Mouse (Mus musculus) midbrain, embryonic 13.5 days (tissue): ENCODE results near the gene Pnmal2. TPM values are rescaled to one million over a fixed set of nuclear protein-coding genes. Genes with fewer than 3 reads are reported as not detected.
A peak's percentile ranks its signal among the peaks of the same experiment; 100 is the strongest.

Experiments used
- ATAC-seq: fragments of 200-750 bp; cut with Nextera tagmentation; 2 replicates; pipeline ENCODE4 v1.8.0; 2017; ENCODE audit warnings: mild to moderate bottlenecking, moderate TSS enrichment, moderate library complexity
- H3K27ac ChIP-seq: fragments of 300-500 bp; sonication (generic); 2 replicates; pipeline ENCODE4 v1.5.1; 2015; ENCODE audit warnings: inconsistent platforms, mild to moderate bottlenecking, moderate library complexity
- H3K27me3 ChIP-seq: fragments of 300-500 bp; sonication (generic); 2 replicates; pipeline ENCODE4 v1.6.1; 2015; ENCODE audit warnings: mild to moderate bottlenecking, inconsistent platforms
- H3K36me3 ChIP-seq: fragments of 300-500 bp; sonication (generic); 2 replicates; pipeline ENCODE4 v1.6.1; 2015; ENCODE audit warnings: mild to moderate bottlenecking, inconsistent platforms
- H3K4me1 ChIP-seq: fragments of 300-500 bp; sonication (generic); replicated peaks from 2 replicates; pipeline ENCODE4 v1.6.1; 2015; ENCODE audit warnings: inconsistent platforms
- H3K4me2 ChIP-seq: fragments of 300-500 bp; sonication (generic); replicated peaks from 2 replicates; pipeline ENCODE4 v1.6.1; 2015; ENCODE audit warnings: moderate library complexity, mild to moderate bottlenecking, inconsistent platforms
- H3K4me3 ChIP-seq: fragments of 300-500 bp; sonication (generic); replicated peaks from 2 replicates; pipeline ENCODE4 v1.5.1; 2015; ENCODE audit warnings: mild to moderate bottlenecking, inconsistent platforms
- H3K9ac ChIP-seq: fragments of 300-500 bp; sonication (generic); replicated peaks from 2 replicates; pipeline ENCODE4 v1.6.1; 2015; ENCODE audit warnings: mild to moderate bottlenecking, inconsistent platforms
- H3K9me3 ChIP-seq: fragments of 300-500 bp; sonication (generic); 2 replicates; pipeline ENCODE4 v1.6.1; 2016; ENCODE audit warnings: mild to moderate bottlenecking, inconsistent platforms
- WGBS: fragments of 180-500 bp; shearing (Covaris S2); methylation state at CpG from one replicate; pipeline ENCODE4 v1.1.7; 2015; 5-methylcytosine and 5-hydroxymethylcytosine counted together
- polyA plus RNA-seq: library from polyadenylated mRNA; unstranded; fragments of >200 nt; fragmentation: Nextera tagmentation; extraction: Ambion mirVana; gene quantifications from 2 replicates; pipeline ENCODE4 v1.2.1, GENCODE M21; 2015

Pnmal2 gene
- polyA plus RNA-seq, 1 experiment from 2014 or later: 120 TPM

DNA sequence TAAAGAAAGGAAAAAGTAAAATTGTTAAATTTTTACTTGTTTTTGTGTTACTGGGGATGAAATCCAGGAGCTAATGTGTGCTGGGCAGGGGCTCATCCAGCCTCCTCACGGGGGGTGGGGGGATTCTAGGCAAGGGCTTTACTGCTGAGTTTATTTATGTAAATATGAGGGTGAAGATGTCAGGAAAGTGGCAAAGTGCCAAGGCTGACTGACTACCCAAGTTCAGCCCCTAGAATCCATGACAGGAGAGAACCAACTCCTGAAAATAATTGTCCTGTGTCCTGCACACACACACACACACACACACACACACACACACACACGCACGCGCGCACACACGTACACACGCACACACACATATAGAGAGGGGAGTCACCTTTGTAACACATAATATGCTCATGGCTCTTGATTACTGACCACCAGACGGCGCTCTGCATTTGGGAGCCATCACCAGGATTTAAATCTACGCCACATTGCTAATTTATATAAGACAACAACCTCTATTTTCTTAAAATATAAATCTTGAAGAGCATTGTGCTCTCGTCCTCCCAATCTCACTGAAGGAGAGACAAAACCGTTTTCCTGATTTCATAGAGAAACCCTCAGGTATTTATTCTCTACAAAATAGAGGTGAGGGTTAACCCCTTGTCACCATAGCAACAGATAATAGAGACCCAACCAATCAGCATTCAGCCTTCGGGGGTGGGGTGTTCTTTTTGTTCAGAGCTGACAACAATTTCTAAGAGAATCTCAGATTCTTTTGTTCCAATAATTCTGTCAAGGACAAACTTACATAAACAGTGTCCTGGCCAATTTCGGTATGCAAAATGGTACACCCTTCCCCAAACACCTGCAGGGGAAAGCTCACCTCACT is 11.5 kb upstream of the Pnmal2 start:
- peaks cover 35% of the 10 kb centered on the region for H3K4me1 ChIP-seq
- no peaks in the 10 kb centered on the region for H3K9me3 ChIP-seq
- peak overlapping the region; percentile 75 for H3K27ac ChIP-seq
- H3K4me2 ChIP-seq: 0 out of 2 replicates have a peak overlapping the region, but pooled peaks have one; percentile 6
- H3K4me3 ChIP-seq: no peak overlapping the region
- no peaks in the 10 kb centered on the region for H3K27me3 ChIP-seq
- WGBS: 31% methylated on average over 14 of the region's 14 CpGs
- H3K36me3 ChIP-seq: no peaks in the 10 kb centered on the region
- no peak overlapping the region for H3K9ac ChIP-seq
- ATAC-seq: peak; percentile 76

DNA sequence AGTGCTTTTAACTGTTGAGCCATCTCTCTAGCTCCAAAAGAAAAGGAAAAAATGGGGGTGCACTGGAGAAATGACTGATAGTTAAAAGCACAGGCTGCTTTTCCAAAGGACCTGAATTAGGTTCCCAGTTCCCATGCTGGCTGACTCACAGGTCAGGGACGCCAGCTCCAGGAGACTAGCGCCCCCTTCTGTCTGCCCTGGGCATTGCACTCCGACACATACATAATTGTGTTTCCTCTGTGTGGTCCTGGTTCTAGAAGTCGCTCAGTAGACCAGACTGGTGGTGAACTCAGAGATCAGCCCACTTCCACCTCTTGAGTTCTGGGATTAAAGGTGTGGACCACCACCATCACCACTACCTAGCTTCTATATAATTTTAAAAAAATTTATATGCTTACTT is 7.2 kb upstream of the Pnmal2 start:
- Histone ChIP-seq H3K4me3 (no peak overlapping the region), H3K36me3 (no peaks in the 10 kb centered on the region), H3K9ac (no peak overlapping the region), H3K27ac (no peak overlapping the region), H3K27me3 (no peaks in the 10 kb centered on the region), H3K9me3 (no peaks in the 10 kb centered on the region), H3K4me2 (no peak overlapping the region), H3K4me1 (peaks cover 64% of the 10 kb centered on the region)
- no peak for ATAC-seq
- 49% methylated on average over 4 of the region's 4 CpGs for WGBS

DNA sequence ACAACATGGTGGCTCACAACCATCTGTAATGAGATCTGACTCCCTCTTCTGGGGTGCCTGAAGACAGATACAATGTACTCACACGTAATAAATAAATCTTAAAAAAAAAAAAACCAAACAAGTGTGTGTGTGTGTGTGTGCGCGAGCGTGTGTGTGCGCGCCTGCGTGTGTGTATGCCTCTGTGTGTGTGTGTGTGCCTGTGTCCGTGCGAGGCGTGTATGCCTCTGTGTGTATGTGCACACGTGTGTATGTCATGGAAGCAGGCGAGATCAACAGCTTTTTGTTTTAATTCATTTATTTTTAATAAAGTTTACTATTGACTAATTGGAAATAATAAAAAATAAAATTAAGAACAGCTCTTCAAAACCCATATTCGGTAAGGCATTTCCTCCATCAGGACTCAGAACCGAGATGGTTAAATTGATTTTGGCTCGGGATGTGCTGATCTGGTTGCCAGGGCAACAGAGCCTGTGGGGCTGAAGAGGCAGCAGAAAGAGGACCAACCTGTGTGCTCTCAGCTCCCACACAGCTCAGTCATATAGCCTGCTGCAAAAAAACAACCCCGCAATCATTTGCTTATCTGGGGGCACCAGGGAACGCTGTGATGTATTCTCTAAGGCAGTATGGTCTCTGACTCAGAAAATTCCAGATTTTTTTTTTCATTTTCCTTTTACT is 6.2 kb upstream of the Pnmal2 start:
- Histone ChIP-seq H3K4me2 (peak overlapping the region; percentile 43), H3K9ac (no peak overlapping the region; the same call in 1 of the 2 replicates), H3K9me3 (no peaks in the 10 kb centered on the region), H3K4me3 (0 out of 2 replicates have a peak overlapping the region, but pooled peaks have one; percentile 11), H3K4me1 (peaks cover 64% of the 10 kb centered on the region), H3K36me3 (no peaks in the 10 kb centered on the region), H3K27me3 (no peaks in the 10 kb centered on the region), H3K27ac (peak overlapping the region; percentile 88)
- 62% methylated on average over 17 of the region's 17 CpGs for WGBS
- ATAC-seq: peak; percentile 92

DNA sequence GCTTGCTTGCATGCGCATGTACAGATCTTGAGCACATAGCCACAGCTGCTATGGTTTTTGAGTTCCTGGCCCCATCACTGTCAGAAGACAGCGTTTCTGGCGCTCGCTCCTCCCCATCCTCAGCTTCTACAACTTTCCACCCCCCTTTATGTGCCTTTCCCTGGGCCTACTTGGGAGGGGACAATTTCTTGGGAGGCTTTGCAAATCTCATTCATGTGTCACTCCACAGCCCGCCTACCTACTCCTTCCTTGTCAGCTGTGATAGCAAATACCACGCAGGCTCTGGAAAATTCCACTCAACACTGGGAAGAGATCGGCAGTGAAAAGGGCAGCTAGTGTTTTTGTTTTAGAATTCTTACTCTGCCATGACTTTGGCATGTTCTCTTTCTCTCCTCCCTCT is 4.2 kb upstream of the Pnmal2 start:
- WGBS: 41% methylated on average over 7 of the region's 7 CpGs

DNA sequence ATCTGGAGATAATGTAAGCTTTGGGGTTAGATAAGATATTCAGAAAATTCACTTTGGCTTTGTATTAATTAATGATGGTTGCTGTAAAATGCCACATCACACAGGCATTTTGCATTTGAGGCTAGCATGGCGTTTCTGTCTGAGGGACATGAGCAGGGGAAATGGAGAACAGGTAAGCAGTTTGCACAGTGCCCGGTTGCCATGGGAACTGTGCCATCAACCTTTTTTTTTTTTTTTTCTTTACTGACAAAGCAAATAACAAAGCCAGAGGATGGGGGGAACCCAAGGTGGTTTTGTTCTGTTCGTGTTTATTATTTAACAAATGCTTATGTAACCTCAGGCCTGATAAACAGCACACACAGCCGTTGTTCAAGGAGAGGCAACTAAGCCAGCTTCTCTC is 1.6 kb upstream of the Pnmal2 start:
- no peaks in the 10 kb centered on the region for H3K9me3 ChIP-seq
- H3K27ac ChIP-seq: peak overlapping the region; percentile 96
- no peak overlapping the region for H3K4me3 ChIP-seq
- ATAC-seq: no peak
- no peak overlapping the region for H3K4me2 ChIP-seq
- H3K4me1 ChIP-seq: peaks cover 93% of the 10 kb centered on the region
- H3K36me3 ChIP-seq: no peaks in the 10 kb centered on the region
- no peak overlapping the region for H3K9ac ChIP-seq
- peaks cover 25% of the 10 kb centered on the region for H3K27me3 ChIP-seq
- 45% methylated on average over 4 of the region's 4 CpGs for WGBS

More for the DNA sequence above, 4.2 kb upstream of the Pnmal2 start:
- Histone ChIP-seq H3K27me3 (peaks cover 2% of the 10 kb centered on the region), H3K4me1 (peaks cover 71% of the 10 kb centered on the region), H3K4me2 (no peak overlapping the region), H3K9me3 (no peaks in the 10 kb centered on the region), H3K9ac (peak overlapping the region; percentile 7; the same call in 1 of the 2 replicates), H3K36me3 (no peaks in the 10 kb centered on the region), H3K4me3 (no peak overlapping the region), H3K27ac (peak overlapping the region; percentile 88)
- ATAC-seq: no peak

DNA sequence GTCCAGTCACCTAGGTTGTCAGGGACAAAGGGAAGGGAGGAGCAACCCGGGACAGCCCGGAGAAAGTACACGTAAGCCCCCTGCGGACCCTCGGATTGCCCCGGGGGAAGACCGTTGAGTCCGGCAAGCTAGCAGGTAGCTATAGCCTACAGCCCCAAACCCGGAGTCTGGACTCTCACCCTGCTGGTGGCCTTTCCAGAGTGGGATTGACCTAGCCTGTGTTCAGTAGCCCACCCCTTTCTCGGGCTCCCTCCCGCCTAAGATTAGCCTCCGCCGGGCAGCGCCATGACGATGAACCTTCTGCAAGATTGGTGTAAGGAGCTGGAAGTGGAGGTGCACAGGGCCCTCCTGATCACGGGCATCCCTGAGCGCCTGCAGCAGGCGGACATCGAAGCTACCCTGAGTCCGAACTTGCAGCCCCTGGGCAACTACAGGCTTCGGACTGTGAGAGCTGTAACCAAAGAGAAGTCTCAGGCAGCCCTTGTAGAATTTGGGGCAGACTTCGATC is 380 bp downstream of the Pnmal2 start:
- under 1% methylated on average over 22 of the region's 22 CpGs for WGBS
- Histone ChIP-seq H3K36me3 (0 out of 2 replicates have a peak, but pooled peaks cover 2% of the 10 kb centered on the region), H3K4me1 (peaks cover 93% of the 10 kb centered on the region), H3K9me3 (no peaks in the 10 kb centered on the region), H3K9ac (peak overlapping the region; percentile 98), H3K27me3 (peaks cover 44% of the 10 kb centered on the region), H3K4me3 (peak overlapping the region; percentile 80), H3K4me2 (peak overlapping the region; percentile 95), H3K27ac (peak overlapping the region; percentile 96)
- no peak; the same call in 1 of the 2 replicates for ATAC-seq

DNA sequence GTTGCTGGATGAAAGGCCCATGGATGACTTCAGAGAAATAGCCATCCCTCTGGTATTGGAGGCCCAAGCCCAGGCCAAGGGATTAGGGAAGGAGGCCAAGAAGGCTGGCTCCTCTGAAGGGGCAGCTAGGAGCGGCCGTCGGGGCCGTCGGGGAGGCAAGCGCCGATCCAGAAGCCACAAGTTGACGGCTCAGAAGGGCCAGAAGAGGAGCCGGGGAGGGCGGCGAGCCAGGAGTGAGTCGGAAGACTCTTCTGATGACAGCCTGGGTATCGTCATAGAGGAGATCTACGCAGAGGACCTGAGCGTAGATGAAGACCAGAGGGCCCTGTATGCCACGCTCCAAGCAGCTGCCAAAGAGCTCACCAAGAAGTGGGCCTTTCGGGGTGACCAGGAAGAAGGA is 937 bp downstream of the Pnmal2 start:
- no peaks in the 10 kb centered on the region for H3K9me3 ChIP-seq
- no peak for ATAC-seq
- peak overlapping the region; percentile 80 for H3K4me3 ChIP-seq
- H3K27ac ChIP-seq: peak overlapping the region; percentile 96
- WGBS: 10% methylated on average over 17 of the region's 17 CpGs
- H3K4me1 ChIP-seq: peaks cover 93% of the 10 kb centered on the region
- H3K4me2 ChIP-seq: peak overlapping the region; percentile 95
- H3K27me3 ChIP-seq: peaks cover 45% of the 10 kb centered on the region
- H3K9ac ChIP-seq: peak overlapping the region; percentile 98
- 0 out of 2 replicates have a peak, but pooled peaks cover 2% of the 10 kb centered on the region for H3K36me3 ChIP-seq

DNA sequence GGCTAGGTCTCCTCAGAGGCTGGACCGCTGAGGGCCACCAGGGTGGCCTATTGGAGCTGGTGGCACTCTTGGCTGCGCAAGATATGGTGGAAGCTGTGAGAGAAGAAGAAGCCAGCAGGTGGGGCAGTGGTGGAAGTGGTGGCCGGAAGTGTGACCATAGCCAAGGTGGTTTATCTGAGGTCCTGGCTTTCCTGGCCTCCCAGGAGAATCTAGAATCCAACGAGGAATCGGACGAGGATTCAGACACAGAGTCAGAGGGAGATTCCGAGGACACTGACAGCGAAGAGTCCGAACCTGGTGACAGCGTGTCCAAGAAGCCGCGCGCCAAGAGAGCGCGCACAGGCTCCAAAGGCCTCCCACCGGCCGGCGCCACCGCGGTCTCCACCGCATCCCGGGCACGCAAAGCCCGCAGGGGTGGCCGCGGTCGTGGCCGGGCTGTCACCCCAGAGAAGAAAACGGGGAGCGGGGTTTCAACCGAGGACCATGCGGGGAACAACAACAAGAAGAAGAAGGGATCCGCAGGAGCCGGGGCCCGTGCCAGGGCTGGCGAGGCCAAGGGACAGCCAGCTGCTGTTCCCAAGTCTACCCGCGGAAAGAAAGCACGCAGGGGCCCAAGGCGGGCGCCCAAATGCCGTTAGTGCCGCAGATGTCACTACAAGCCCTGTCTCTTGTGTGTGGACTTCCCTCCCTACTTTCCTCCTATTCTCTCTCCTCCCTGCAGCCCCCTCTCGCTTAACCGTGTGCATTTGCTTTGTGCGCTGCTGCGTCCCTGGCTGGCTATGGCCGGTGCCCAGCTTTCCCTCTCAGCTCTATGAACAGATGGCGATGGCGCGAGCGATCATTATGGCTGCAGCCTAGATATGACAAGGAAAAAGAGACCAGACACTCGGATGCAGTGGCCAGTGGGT is 2.2 kb downstream of the Pnmal2 start:
- WGBS: under 1% methylated on average over 53 of the region's 53 CpGs
- H3K9me3 ChIP-seq: no peaks in the 10 kb centered on the region
- H3K36me3 ChIP-seq: 0 out of 2 replicates have a peak, but pooled peaks cover 2% of the 10 kb centered on the region
- H3K27ac ChIP-seq: peak overlapping the region; percentile 96
- H3K27me3 ChIP-seq: peaks cover 45% of the 10 kb centered on the region
- H3K9ac ChIP-seq: peak overlapping the region; percentile 98
- ATAC-seq: no peak
- H3K4me2 ChIP-seq: peak overlapping the region; percentile 95
- peak overlapping the region; percentile 80 for H3K4me3 ChIP-seq
- H3K4me1 ChIP-seq: peaks cover 89% of the 10 kb centered on the region

DNA sequence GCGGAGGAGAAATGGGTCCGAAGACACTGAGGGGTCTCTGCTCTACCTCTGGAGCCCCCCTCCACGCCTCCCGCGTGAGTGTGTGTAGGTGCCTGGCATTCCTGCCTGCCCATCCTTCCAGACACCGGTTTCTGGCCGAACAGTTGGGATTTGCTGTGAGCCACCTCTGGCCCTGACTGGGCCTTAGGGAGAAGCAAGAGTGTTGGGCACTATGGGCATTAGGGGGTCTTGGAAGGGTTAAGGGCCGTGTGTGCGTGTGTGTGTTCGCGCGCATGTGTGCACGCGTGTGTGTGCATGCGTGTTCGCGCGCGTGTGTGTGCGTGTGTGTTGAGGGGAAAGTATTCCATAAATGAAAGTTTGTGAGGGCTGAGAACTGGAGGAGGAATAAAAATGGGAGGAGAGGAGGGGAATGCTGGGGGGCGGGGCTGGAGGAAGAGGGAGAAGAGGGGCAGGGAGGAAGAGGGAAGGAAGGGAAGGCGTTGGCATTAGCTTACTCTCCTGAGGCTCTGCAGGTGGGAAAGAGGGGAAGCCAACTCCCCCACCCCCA is 2.9 kb downstream of the Pnmal2 start:
- no peak for ATAC-seq
- H3K36me3 ChIP-seq: 0 out of 2 replicates have a peak, but pooled peaks cover 2% of the 10 kb centered on the region
- peak overlapping the region; percentile 80 for H3K4me3 ChIP-seq
- peak overlapping the region; percentile 95 for H3K4me2 ChIP-seq
- peaks cover 45% of the 10 kb centered on the region for H3K27me3 ChIP-seq
- H3K4me1 ChIP-seq: peaks cover 90% of the 10 kb centered on the region
- H3K9ac ChIP-seq: peak overlapping the region; percentile 98
- peak overlapping the region; percentile 96 for H3K27ac ChIP-seq
- 11% methylated on average over 22 of the region's 22 CpGs for WGBS
- H3K9me3 ChIP-seq: no peaks in the 10 kb centered on the region

DNA sequence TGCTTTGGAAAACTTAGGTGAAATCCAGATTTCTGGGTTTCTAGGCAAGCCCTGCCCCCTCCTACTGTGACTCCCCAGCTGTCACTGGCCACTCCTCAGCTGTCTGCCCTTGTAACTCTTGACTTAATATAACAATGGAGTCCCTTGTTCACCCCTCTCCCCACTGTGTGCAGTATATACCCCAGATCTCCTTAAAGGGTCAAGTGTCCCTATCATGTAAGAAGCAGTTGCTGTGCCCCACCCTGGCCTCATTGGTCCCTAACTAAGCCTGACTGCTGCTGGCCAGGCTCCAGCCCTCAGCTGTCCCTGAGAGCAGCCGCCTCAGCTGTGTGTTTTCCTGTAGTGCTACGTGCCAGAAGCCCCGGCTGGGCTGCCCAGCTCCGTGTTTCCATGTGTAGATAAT is 3.5 kb downstream of the Pnmal2 start:
- Histone ChIP-seq H3K9ac (peak overlapping the region; percentile 98), H3K36me3 (0 out of 2 replicates have a peak, but pooled peaks cover 2% of the 10 kb centered on the region), H3K27ac (peak overlapping the region; percentile 96), H3K4me1 (peaks cover 89% of the 10 kb centered on the region), H3K4me3 (peak overlapping the region; percentile 80), H3K27me3 (peaks cover 45% of the 10 kb centered on the region), H3K4me2 (peak overlapping the region; percentile 95), H3K9me3 (no peaks in the 10 kb centered on the region)
- ATAC-seq: no peak
- WGBS: 1% methylated on average over 4 of the region's 4 CpGs
